15 mouse cellular contexts compared by ENCODE assay signal in the genomic region with DNA sequence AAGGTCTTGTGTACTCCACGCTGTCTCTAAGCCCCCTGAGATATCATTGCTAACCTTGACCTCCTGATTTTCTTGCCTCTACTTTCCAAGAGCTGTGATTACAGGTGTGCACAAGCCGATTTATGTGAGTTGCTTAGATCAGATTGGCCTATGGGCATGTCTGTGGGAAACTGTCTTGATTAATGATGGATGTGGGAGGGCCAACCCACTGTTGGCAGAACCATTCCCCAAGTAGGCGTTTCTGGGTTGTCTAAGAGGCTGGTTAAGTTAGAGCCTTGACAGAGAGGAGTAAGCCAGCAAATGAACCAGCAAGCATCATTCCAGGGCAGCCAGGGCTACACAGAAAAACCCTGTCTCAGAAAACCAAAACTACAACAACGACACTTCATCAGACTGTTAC. TPM values are rescaled to one million over a fixed set of nuclear protein-coding genes. Genes with fewer than 3 reads are reported as not detected.
DNase-seq lines count a peak whose midpoint lies in the region; ATAC-seq and TF ChIP-seq lines count a peak whose summit lies in the region.
"Had no signal": no experiment of that assay in that cellular context is flagged by ENCODE, and none has a peak within 500 bp of the region (broad histone marks: within the 10 kb centered on the region; RNA-seq: fewer than 3 reads in every experiment).

No protein-coding gene starts in this region.

- TF ChIP-seq EP300 in ES-Bruce4 (IDR thresholded peaks at IDR 0.05; ENCODE audit: insufficient read depth, low read depth, low read length): no peak

- H3K36me3 ChIP-seq in kidney, postnatal 0 days (ENCODE audit: insufficient read depth, low read length): no peaks in the 10 kb centered on the region
- no peaks in the 10 kb centered on the region for H3K36me3 ChIP-seq in ES-Bruce4 (ENCODE audit: control insufficient read depth, insufficient read depth, low read length, poor library complexity, severe bottlenecking)
- no peaks in the 10 kb centered on the region for H3K36me3 ChIP-seq in stomach, embryonic 14.5 days (ENCODE audit: control insufficient read depth, insufficient read depth, low read length)
- H3K36me3 ChIP-seq in hindbrain, embryonic 12.5 days: no peaks in the 10 kb centered on the region
- H3K36me3 ChIP-seq: forebrain, embryonic 12.5 days; G1E; heart, embryonic 12.5 days had no signal

- TF ChIP-seq POLR2A in ES-Bruce4 (IDR thresholded peaks at IDR 0.05; ENCODE audit: insufficient read depth, low read length): no peak

- peak overlapping the region; percentile 69; the same call in 1 of the 2 replicates for H3K27ac ChIP-seq in kidney, postnatal 0 days
- peak overlapping the region; percentile 98 for H3K27ac ChIP-seq in ES-Bruce4 (ENCODE audit: insufficient read depth, low read length)
- H3K27ac ChIP-seq in stomach, embryonic 14.5 days (ENCODE audit: low read length): peak overlapping the region; percentile 21; the same call in 1 of the 2 replicates
- H3K27ac ChIP-seq in hindbrain, embryonic 12.5 days: no peak overlapping the region
- H3K27ac ChIP-seq: forebrain, embryonic 12.5 days; hindbrain, postnatal 0 days had no signal

- no peak for ATAC-seq in kidney, postnatal 0 days (replicated peaks; ENCODE audit: low FRiP score, low read depth)
- no peak for ATAC-seq in stomach, embryonic 14.5 days (ENCODE audit: insufficient number of reproducible peaks, insufficient read depth, low FRiP score, low read depth)
- ATAC-seq in hindbrain, embryonic 12.5 days (ENCODE audit: low FRiP score): no peak

- H3K27me3 ChIP-seq in kidney, postnatal 0 days (ENCODE audit: insufficient read depth, low read length): no peaks in the 10 kb centered on the region
- no peaks in the 10 kb centered on the region for H3K27me3 ChIP-seq in ES-Bruce4 (ENCODE audit: control insufficient read depth, insufficient read depth, low read length, poor library complexity, severe bottlenecking)
- no peaks in the 10 kb centered on the region for H3K27me3 ChIP-seq in stomach, embryonic 14.5 days (ENCODE audit: control insufficient read depth, insufficient read depth, low read length)
- H3K27me3 ChIP-seq in hindbrain, embryonic 12.5 days: no peaks in the 10 kb centered on the region
- H3K27me3 ChIP-seq: forebrain, embryonic 12.5 days; heart, embryonic 12.5 days had no signal

- H3K9ac ChIP-seq in kidney, postnatal 0 days (ENCODE audit: low read depth, low read length): no peak overlapping the region
- peak overlapping the region; percentile 38; the same call in 1 of the 2 replicates for H3K9ac ChIP-seq in ES-Bruce4 (ENCODE audit: low read depth, poor library complexity, severe bottlenecking)
- no peak overlapping the region for H3K9ac ChIP-seq in stomach, embryonic 14.5 days (replicated peaks; ENCODE audit: low read depth, low read length)
- no peak overlapping the region for H3K9ac ChIP-seq in hindbrain, embryonic 12.5 days
- H3K9ac ChIP-seq: forebrain, embryonic 12.5 days; heart, embryonic 12.5 days; liver, postnatal 0 days had no signal

- H3K4me3 ChIP-seq in kidney, postnatal 0 days (replicated peaks; ENCODE audit: low read depth, low read length): no peak overlapping the region
- H3K4me3 ChIP-seq in ES-Bruce4 (ENCODE audit: low read depth, low read length): no peak overlapping the region
- no peak overlapping the region for H3K4me3 ChIP-seq in stomach, embryonic 14.5 days (ENCODE audit: low read depth, low read length)
- H3K4me3 ChIP-seq in hindbrain, embryonic 12.5 days: no peak overlapping the region
- H3K4me3 ChIP-seq: forebrain, embryonic 12.5 days; heart, embryonic 12.5 days had no signal

- H3K9me3 ChIP-seq in kidney, postnatal 0 days (replicated peaks; ENCODE audit: low read length): no peaks in the 10 kb centered on the region
- peaks cover 9% of the 10 kb centered on the region for H3K9me3 ChIP-seq in ES-Bruce4 (replicated peaks; ENCODE audit: control insufficient read depth, insufficient read depth, low read length, poor library complexity, severe bottlenecking)
- H3K9me3 ChIP-seq in stomach, embryonic 14.5 days (ENCODE audit: control insufficient read depth, low read depth, low read length): no peaks in the 10 kb centered on the region
- H3K9me3 ChIP-seq in hindbrain, embryonic 12.5 days (replicated peaks): no peaks in the 10 kb centered on the region
- H3K9me3 ChIP-seq: forebrain, embryonic 12.5 days; G1E; heart, embryonic 12.5 days had no signal

- TF ChIP-seq CTCF in kidney, postnatal 0 days (IDR thresholded peaks at IDR 0.05; ENCODE audit: low read depth): no peak
- TF ChIP-seq CTCF in ES-Bruce4 (IDR thresholded peaks at IDR 0.05; ENCODE audit: low read depth, low read length): no peak

- no peak for DNase-seq in kidney, postnatal 0 days (ENCODE audit: low spot score)
- DNase-seq in kidney, postnatal 10 days: no peak
- peak; percentile 46 for DNase-seq in R1 (ENCODE audit: low read depth, low spot score)
- no peak for DNase-seq in frontal cortex, postnatal 14 days (ENCODE audit: low spot score in 2 of 2)
- DNase-seq: cerebellum, adult 11 months; liver, postnatal 0 days; midbrain, embryonic 14.5 days; thymus, postnatal 14 days had no signal

- H3K4me1 ChIP-seq in kidney, postnatal 0 days (replicated peaks; ENCODE audit: insufficient read depth, low read length): peaks cover 8% of the 10 kb centered on the region; the same call in 1 of the 2 replicates
- H3K4me1 ChIP-seq in ES-Bruce4 (ENCODE audit: control insufficient read depth, insufficient read depth, low read length): peaks cover 2% of the 10 kb centered on the region
- H3K4me1 ChIP-seq in stomach, embryonic 14.5 days (ENCODE audit: control insufficient read depth, insufficient read depth, low read length): peaks cover 7% of the 10 kb centered on the region; the same call in 1 of the 2 replicates
- peaks cover 4% of the 10 kb centered on the region; the same call in 1 of the 2 replicates for H3K4me1 ChIP-seq in hindbrain, embryonic 12.5 days
- H3K4me1 ChIP-seq: forebrain, embryonic 12.5 days had no signal

- 65% methylated on average over 4 of the region's 4 CpGs for WGBS in kidney, postnatal 0 days
- 72% methylated on average over 4 of the region's 4 CpGs for WGBS in stomach, embryonic 14.5 days
- WGBS in hindbrain, embryonic 12.5 days: 81% methylated on average over 4 of the region's 4 CpGs

- no peak overlapping the region for H3K4me2 ChIP-seq in kidney, postnatal 0 days (ENCODE audit: low read length)
- H3K4me2 ChIP-seq in stomach, embryonic 14.5 days (replicated peaks; ENCODE audit: low read depth, low read length): no peak overlapping the region
- no peak overlapping the region for H3K4me2 ChIP-seq in hindbrain, embryonic 12.5 days (replicated peaks)
- H3K4me2 ChIP-seq: forebrain, embryonic 12.5 days had no signal

RNA-seq across cellular contexts. Expression of a gene that starts 26.3 kb away (rescaled TPM):
- 53.6 and 57.7 TPM in 2 replicates for polyA plus RNA-seq in kidney, postnatal 0 days (2015; fragmentation: Nextera tagmentation; extraction: Ambion mirVana)
- polyA plus RNA-seq in ES-Bruce4 (2011; ENCODE audit: insufficient read depth, insufficient read length, low read depth, missing spikeins): 175 and 188 TPM in 2 replicates
- polyA plus RNA-seq in stomach, embryonic 14.5 days (2014; fragmentation: Nextera tagmentation; extraction: Ambion mirVana): 38.4 and 40.1 TPM in 2 replicates
- polyA plus RNA-seq in hindbrain, embryonic 12.5 days (2016; fragmentation: Nextera tagmentation; extraction: Ambion mirVana): 46.5 and 49.0 TPM in 2 replicates

RNA-seq across cellular contexts. Expression of a gene that starts 32.5 kb away (rescaled TPM):
- 2,182 and 2,224 TPM in 2 replicates for polyA plus RNA-seq in kidney, postnatal 0 days (2015; fragmentation: Nextera tagmentation; extraction: Ambion mirVana)
- 1,250 and 1,380 TPM in 2 replicates for polyA plus RNA-seq in ES-Bruce4 (2011; ENCODE audit: insufficient read depth, insufficient read length, low read depth, missing spikeins)
- polyA plus RNA-seq in stomach, embryonic 14.5 days (2014; fragmentation: Nextera tagmentation; extraction: Ambion mirVana): 2,356 and 2,370 TPM in 2 replicates
- 5,652 and 6,223 TPM in 2 replicates for polyA plus RNA-seq in hindbrain, embryonic 12.5 days (2016; fragmentation: Nextera tagmentation; extraction: Ambion mirVana)
